Mouse (Mus musculus) olfactory bulb, adult 2 months (tissue): ENCODE measurements around the gene Spdl1.

Source experiments
- CTCF ChIP-seq: fragments of 200-500 bp; IDR thresholded peaks from 2 replicates; pipeline ENCODE4 v1.5.1; 2012; ENCODE audit warnings: low read depth, mild to moderate bottlenecking, low read length, moderate library complexity; ENCODE audit not compliant: insufficient read depth
- POLR2A ChIP-seq: fragments of 200-500 bp; IDR thresholded peaks from 2 replicates; pipeline ENCODE4 v1.6.1; 2012; ENCODE audit warnings: mild to moderate bottlenecking, low read depth, low read length, moderate library complexity; ENCODE audit not compliant: insufficient read depth

- TF ChIP-seq CTCF (no peak), POLR2A (no peak)
Observed at GRCm38 (mm10) chr11:34791872-34792271, 41.6 kb downstream of the Spdl1 start.
